Comparison of ENCODE assay signal across 23 mouse cellular contexts in genomic region chr12:77135067-77135466, GRCm38 (mm10).
DNase-seq lines count a peak whose midpoint lies in the region; ATAC-seq and TF ChIP-seq lines count a peak whose summit lies in the region.
"Had no signal": no experiment of that assay in that cellular context is flagged by ENCODE, and none has a peak within 500 bp of the region (broad histone marks: within the 10 kb centered on the region; RNA-seq: fewer than 3 reads in every experiment).

No protein-coding gene starts in this region.

- H3K36me3 ChIP-seq in heart, embryonic 13.5 days: no peaks in the 10 kb centered on the region
- H3K36me3 ChIP-seq in heart, embryonic 12.5 days: no peaks in the 10 kb centered on the region
- H3K36me3 ChIP-seq in MEL (ENCODE audit: control insufficient read depth in 1 of 2, insufficient read depth in 2 of 2, low read length in 2 of 2): peaks cover 0 to 85% of the 10 kb centered on the region in 2 experiments; a peak in 2 of 4 replicates
- H3K36me3 ChIP-seq: G1E had no signal

- H3K79me2 ChIP-seq in MEL (ENCODE audit: control insufficient read depth, insufficient read depth, low read length, poor library complexity): no peaks in the 10 kb centered on the region

- H3K4me3 ChIP-seq in heart, embryonic 13.5 days: no peak overlapping the region
- no peak overlapping the region for H3K4me3 ChIP-seq in heart, embryonic 12.5 days
- no peak overlapping the region; a peak in 1 of 4 replicates for H3K4me3 ChIP-seq in MEL (ENCODE audit: control insufficient read depth in 1 of 2, insufficient read depth in 1 of 2, low read depth in 2 of 2, low read length in 2 of 2)

- WGBS in heart, embryonic 13.5 days: 70% methylated on average over 3 of the region's 3 CpGs
- 70% methylated on average over 3 of the region's 3 CpGs for WGBS in heart, embryonic 12.5 days

- H3K9me3 ChIP-seq in heart, embryonic 13.5 days: no peaks in the 10 kb centered on the region
- no peaks in the 10 kb centered on the region for H3K9me3 ChIP-seq in heart, embryonic 12.5 days (replicated peaks)
- H3K9me3 ChIP-seq in MEL (replicated peaks; ENCODE audit: insufficient read depth, low read length): no peaks in the 10 kb centered on the region
- H3K9me3 ChIP-seq: G1E had no signal

- H3K4me2 ChIP-seq in heart, embryonic 13.5 days: no peak overlapping the region
- H3K4me2 ChIP-seq in heart, embryonic 12.5 days: no peak overlapping the region

- H3K27ac ChIP-seq in heart, embryonic 13.5 days (replicated peaks): 0 out of 2 replicates have a peak overlapping the region, but pooled peaks have one; percentile 4
- H3K27ac ChIP-seq in heart, embryonic 12.5 days (ENCODE audit: poor library complexity, severe bottlenecking): no peak overlapping the region
- H3K27ac ChIP-seq in MEL (ENCODE audit: control insufficient read depth, low read depth, low read length): peak overlapping the region; percentile 97

- DNase-seq in MEL (ENCODE audit: low read depth, low spot score): peak; percentile 75
- DNase-seq in MEL-GATA-1-ER (ENCODE audit: extremely low read depth, low read depth): peak; percentile 28
- DNase-seq in yolk sac, embryonic 10.5 days (ENCODE audit: low spot score): no peak
- no peak for DNase-seq in frontal cortex, postnatal 25 days (ENCODE audit: low spot score in 2 of 2)
- DNase-seq: adrenal gland, adult 2 months; adrenal gland, adult 8-10 months; adrenal gland, postnatal 10 days; adrenal gland, postnatal 14 days; adrenal gland, postnatal 25 days; adrenal gland, postnatal 36 days; B cell, adult 2 months; cerebellum, adult 11 months; cerebellum, adult 11-12 months; cerebellum, adult 18-20 months; cerebellum, adult 2 months; cerebellum, adult 8-10 months had no signal

- TF ChIP-seq CTCF in MEL (IDR thresholded peaks at IDR 0.05 in 2 of 3, conservative IDR thresholded peaks at IDR 0.05 in 1 of 3; ENCODE audit: control insufficient read depth in 1 of 3, insufficient read depth in 1 of 3, low read depth in 2 of 3, low read length in 3 of 3, poor library complexity in 1 of 3, severe bottlenecking in 1 of 3): no peak

- no peaks in the 10 kb centered on the region for H3K27me3 ChIP-seq in heart, embryonic 13.5 days (replicated peaks)
- no peaks in the 10 kb centered on the region for H3K27me3 ChIP-seq in heart, embryonic 12.5 days (replicated peaks)
- H3K27me3 ChIP-seq in MEL (ENCODE audit: control insufficient read depth in 1 of 2, insufficient read depth in 2 of 2, low read length in 2 of 2): no peaks in the 10 kb centered on the region
- H3K27me3 ChIP-seq: CH12.LX, Patski had no signal

- TF ChIP-seq EP300 in MEL (IDR thresholded peaks at IDR 0.05; ENCODE audit: low read depth in 1 of 2, low read length in 2 of 2): peak; percentile 27 to 78; a peak in 2 of 4 replicates

- no peak for ATAC-seq in heart, embryonic 13.5 days (ENCODE audit: extremely low read depth, insufficient number of reproducible peaks, low FRiP score, low TSS enrichment)
- ATAC-seq in heart, embryonic 12.5 days (ENCODE audit: insufficient number of reproducible peaks, low FRiP score): no peak
- ATAC-seq: activated CD4-positive, CD25-positive, alpha-beta regulatory T cell, adult 4 months; CD4-positive, CD25-positive, alpha-beta regulatory T cell, adult 4 months; Patski had no signal

- 0 out of 4 replicates have a peak, but pooled peaks of 1 of the 2 experiments have one; percentile 24 for TF ChIP-seq POLR2A in MEL (IDR thresholded peaks at IDR 0.05; ENCODE audit: control insufficient read depth in 1 of 2, insufficient read depth in 1 of 2, low read depth in 1 of 2, low read length in 2 of 2, poor library complexity in 1 of 2)

- H3K9ac ChIP-seq in heart, embryonic 13.5 days: no peak overlapping the region
- H3K9ac ChIP-seq in heart, embryonic 12.5 days: no peak overlapping the region
- H3K9ac ChIP-seq in MEL (ENCODE audit: control insufficient read depth, low read depth, low read length, poor library complexity, severe bottlenecking): peak overlapping the region; percentile 59

- TF ChIP-seq RAD21 in MEL (IDR thresholded peaks at IDR 0.05; ENCODE audit: low read depth, low read length): no peak

- H3K4me1 ChIP-seq in heart, embryonic 13.5 days: peaks cover 20% of the 10 kb centered on the region
- H3K4me1 ChIP-seq in heart, embryonic 12.5 days (replicated peaks): peaks cover 11% of the 10 kb centered on the region
- peaks cover 46 to 75% of the 10 kb centered on the region in 2 experiments for H3K4me1 ChIP-seq in MEL (ENCODE audit: control insufficient read depth in 1 of 2, insufficient read depth in 2 of 2, low read length in 2 of 2)

TF ChIP-seq in MEL, 35 proteins besides CTCF, POLR2A, EP300 and RAD21:
- peak; percentile 67 for TF ChIP-seq TAL1 (IDR thresholded peaks at IDR 0.05; ENCODE audit: low read length)
- no peak for TF ChIP-seq SIN3A (IDR thresholded peaks at IDR 0.05; ENCODE audit: low read length)
- no peak for TF ChIP-seq MEF2A (IDR thresholded peaks at IDR 0.05; ENCODE audit: extremely low read depth, insufficient replicate concordance, low read depth, low read length, poor library complexity, severe bottlenecking)
- TF ChIP-seq ZKSCAN1 (IDR thresholded peaks at IDR 0.05; ENCODE audit: low read depth, low read length): no peak
- no peak for TF ChIP-seq CHD1 (IDR thresholded peaks at IDR 0.05; ENCODE audit: low read depth, low read length)
- peak; percentile 58 for TF ChIP-seq GATA1 (IDR thresholded peaks at IDR 0.05; ENCODE audit: low read depth, low read length)
- 0 out of 2 replicates have a peak, but pooled peaks have one; percentile 11 for TF ChIP-seq JUND (IDR thresholded peaks at IDR 0.05; ENCODE audit: low read depth, low read length)
- TF ChIP-seq RCOR1 (IDR thresholded peaks at IDR 0.05; ENCODE audit: low read depth, low read length): no peak
- TF ChIP-seq GABPA (IDR thresholded peaks at IDR 0.05; ENCODE audit: low read depth, low read length): no peak
- no peak for TF ChIP-seq ETS1 (IDR thresholded peaks at IDR 0.05; ENCODE audit: low read depth, low read length)
- TF ChIP-seq NRF1 (IDR thresholded peaks at IDR 0.05; ENCODE audit: insufficient read depth, low read depth, low read length, poor library complexity, severe bottlenecking): no peak
- TF ChIP-seq MYB (IDR thresholded peaks at IDR 0.05; ENCODE audit: low read depth, low read length): 0 out of 2 replicates have a peak, but pooled peaks have one; percentile 13
- TF ChIP-seq TCF12 (IDR thresholded peaks at IDR 0.05; ENCODE audit: low read depth, low read length): 0 out of 2 replicates have a peak, but pooled peaks have one; percentile 1
- TF ChIP-seq HCFC1 (IDR thresholded peaks at IDR 0.05; ENCODE audit: low read depth, low read length): no peak

Comparison
In these comparisons a context has a peak if more than half of its experiments do, and no peak if none do; other contexts are left out.
1. DNase-seq: peak in MEL (single experiment) and MEL-GATA-1-ER (single experiment); none in yolk sac, embryonic 10.5 days (single experiment) and frontal cortex, postnatal 25 days (0 of 2).